Mouse (Mus musculus): ENCODE results near the gene Mov10.
"Not testable (repeated sequence)": the region's sequence is repeated elsewhere in the genome, so short reads cannot be mapped to it uniquely, and the experiment has no call there.

Gene Mov10

DNA sequence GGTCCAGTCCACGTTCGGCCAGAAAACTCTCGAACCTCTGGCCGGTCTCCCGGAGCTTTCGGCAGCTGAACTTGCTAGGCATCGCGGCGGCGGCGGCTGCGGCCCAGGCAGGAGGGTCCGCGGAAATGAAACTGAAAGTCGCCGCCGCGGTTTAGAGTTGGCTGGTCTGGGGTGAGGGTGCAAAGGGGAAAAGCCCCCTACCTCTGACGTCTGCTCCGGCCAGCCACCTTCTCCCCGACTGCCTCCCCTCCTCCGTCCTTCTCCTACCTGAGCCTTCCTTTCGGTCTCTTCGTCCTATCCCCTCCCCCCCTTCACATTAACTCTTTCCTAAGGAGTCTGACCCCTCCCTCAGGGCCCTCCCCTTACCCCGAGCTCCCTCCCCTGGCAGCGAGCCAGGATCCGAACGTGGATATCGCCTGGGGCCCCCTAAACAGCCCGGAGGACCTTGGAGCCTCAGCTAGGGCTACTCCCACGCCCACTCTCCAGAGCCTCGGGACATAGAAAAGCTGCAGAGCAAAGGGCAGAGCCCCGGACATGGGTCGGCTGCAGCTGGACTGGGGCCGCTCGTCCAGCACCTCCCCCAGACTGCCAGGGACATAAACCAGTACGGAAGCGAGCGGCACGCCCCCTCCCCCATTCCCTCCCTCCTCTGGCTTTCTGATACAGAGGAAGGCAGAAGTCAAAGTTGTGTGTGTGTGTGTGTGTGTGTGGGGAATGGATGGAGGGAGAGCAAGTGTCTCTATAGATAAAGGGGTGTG is at the start of gene Mov10:
TSS of gene Mov10 (minus strand) at position 573 of the 758 bp plus-strand sequence.
- peak; percentile 82 for DNase-seq (ENCODE audit: extremely low spot score, low spot score)

- DNase-seq (ENCODE audit: extremely low spot score, low spot score), result not testable (repeated sequence)
Observed at GRCm38 (mm10) chr3:104866674-104867073, 48.3 kb upstream of the Mov10 start.

DNA sequence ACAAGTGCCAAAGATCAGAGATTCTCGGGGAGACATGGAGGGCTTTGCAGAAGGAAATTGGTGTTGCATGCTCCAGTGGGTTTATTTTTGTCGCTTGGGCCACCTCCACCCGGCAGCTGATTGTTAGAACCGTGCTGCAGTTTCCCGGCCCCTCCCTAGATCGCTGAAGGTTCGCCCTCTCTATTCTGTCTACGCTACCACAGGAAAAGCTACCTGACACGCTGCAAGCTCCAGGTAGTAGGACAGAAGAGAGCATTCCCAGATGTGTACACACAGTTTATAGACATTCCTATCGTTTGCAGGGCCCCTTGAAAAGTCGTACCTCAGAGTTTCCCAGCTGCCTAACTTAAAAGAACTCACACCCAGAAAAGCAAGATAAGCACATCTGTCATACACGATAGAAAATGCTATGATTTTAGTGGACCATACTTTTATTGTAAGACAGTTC is 47.0 kb upstream of the Mov10 start:
- no peak for DNase-seq (ENCODE audit: extremely low spot score, low spot score)

GRCm38 (mm10) chr3:104864651-104865340 is 46.4 kb upstream of the Mov10 start:
- peak; percentile 90 for DNase-seq (ENCODE audit: extremely low spot score, low spot score)

DNA sequence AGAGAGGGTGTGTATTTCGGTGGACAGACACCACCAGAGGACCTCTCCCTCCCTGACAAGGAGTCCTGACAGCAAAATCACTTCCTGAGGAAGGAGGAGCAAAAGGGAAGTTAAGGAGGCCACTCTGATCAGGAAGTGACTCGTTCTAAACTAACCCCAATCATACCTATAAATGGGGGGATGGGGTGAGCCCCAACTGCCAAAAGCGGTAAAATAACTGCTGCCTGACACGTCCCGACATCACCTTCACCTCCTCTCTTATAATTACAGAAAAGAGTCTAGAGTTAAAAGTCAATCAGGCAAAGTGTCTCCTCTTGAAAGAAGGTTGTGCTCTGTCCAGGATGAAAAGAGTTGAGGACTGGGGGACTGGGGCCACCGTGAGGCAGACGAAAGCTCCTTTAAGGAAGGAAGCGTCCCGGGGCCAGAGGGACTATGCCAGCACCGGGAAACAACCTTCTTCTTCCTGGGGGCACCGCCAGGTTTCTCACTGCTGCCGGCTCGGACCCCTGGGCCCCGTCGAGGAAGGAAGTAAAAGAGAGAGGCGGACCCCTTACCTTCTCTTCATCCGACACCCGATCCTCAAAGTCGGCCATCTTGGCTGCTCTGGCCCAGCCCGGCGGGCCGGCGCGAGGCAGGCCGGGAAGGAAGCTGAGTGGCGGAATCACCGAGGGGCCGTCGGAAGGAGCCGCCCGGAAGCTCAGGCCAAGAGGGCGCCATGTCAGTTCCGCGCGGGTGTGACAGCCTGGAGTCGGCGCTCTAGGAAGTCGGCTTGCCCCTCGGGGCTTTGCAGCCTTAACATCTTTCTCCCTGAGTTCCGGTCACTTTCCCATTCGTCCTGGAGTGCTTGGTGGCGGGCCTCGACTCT is 45.7 kb upstream of the Mov10 start, which contains the start of the genes St7l and Capza1:
TSS of gene St7l (plus strand) at position 220 of the 865 bp plus-strand sequence.
TSS of gene Capza1 (minus strand) at position 720 of the 865 bp plus-strand sequence.
- no peak for DNase-seq (ENCODE audit: extremely low spot score, low spot score)

- no peak for DNase-seq (ENCODE audit: extremely low spot score, low spot score)
Observed at GRCm38 (mm10) chr3:104858560-104858959, 40.2 kb upstream of the Mov10 start.

DNA sequence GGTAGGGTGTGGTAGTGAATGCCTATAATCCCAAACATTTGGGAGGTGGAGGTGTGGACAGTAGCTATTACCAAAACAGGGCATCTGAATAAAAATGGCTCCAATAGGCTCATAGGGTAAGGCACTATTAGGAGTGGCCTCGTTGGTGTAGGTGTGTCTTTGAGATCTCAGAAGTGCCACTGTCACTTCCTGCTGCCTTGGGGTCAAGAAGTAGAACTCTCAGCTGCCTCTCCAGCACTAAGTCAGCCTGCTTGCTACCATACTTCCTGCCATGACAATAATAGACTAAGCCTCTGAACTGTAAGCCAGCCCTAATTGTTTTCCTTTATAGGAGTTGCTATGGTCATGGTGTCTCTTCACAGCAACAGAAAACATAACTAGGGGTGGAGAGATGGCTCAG is 37.7 kb upstream of the Mov10 start:
- DNase-seq (ENCODE audit: extremely low spot score, low spot score), result no peak

DNA sequence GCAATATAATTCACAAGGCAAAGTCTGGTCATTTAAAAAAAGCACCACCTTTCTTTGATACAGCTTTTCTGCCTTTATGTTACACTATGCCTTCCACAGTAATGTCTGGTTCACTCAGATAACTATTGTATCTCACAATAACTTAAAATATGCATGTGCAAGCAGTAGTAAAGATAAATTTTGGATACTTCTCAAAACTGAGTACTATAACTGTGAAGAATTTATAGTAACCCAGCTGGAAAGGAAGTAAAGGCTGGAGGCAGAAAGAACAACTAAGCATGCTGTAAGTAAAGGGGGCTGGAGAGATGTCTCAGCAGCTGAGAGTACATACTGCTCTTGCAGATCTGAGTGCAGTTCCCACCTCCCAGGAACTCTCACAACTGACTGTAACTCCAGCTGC is 36.5 kb upstream of the Mov10 start:
- no peak for DNase-seq (ENCODE audit: extremely low spot score, low spot score)

DNA sequence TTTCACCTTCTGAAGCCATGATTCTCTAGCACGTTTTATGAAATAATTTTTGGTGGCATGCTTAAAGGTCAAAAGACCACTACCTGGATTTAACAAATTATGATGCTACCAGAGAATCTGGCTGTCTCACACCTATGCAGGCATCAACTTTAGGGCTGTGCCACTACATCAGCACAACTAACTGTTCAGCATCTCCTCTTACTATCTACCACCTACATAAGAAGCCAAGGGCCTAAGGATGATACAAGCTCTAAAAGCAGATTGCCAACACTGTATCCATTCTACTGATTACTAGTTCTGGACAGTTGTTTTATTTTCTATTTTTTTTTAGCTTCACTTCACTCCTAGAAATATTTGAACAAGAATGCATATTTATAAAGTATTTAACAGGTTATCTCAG is 36.1 kb upstream of the Mov10 start:
- no peak for DNase-seq (ENCODE audit: extremely low spot score, low spot score)

- no peak for DNase-seq (ENCODE audit: extremely low spot score, low spot score)
Observed at GRCm38 (mm10) chr3:104846601-104847000, 28.2 kb upstream of the Mov10 start.

GRCm38 (mm10) chr3:104841049-104841448 is 22.7 kb upstream of the Mov10 start:
- no peak for DNase-seq (ENCODE audit: extremely low spot score, low spot score)

DNA sequence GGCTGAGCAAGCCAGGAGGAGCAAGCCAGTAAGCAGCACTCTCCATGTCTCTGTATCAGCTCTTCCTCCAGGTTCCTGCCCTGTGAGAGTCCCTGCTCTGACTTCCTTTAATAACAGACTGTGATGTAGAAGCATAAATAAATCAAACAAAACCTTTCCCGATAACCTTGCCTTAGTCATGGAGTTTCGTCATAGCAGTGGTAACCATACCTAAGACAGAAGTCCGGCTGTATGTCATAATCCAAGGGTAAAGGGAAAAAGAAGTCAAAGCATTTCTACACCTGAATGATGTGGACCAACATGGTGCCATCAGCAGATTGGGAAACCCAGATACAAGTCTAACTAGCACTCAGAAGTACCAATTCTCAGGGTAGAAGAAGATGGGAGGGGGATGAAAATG is 17.4 kb upstream of the Mov10 start:
- DNase-seq (ENCODE audit: extremely low spot score, low spot score), result no peak

- no peak for DNase-seq (ENCODE audit: extremely low spot score, low spot score)
Observed at GRCm38 (mm10) chr3:104822413-104822812, 4.0 kb upstream of the Mov10 start.

- no peak for DNase-seq (ENCODE audit: extremely low spot score, low spot score)
Observed at GRCm38 (mm10) chr3:104820426-104820825, 2.1 kb upstream of the Mov10 start.

GRCm38 (mm10) chr3:104818749-104819134 is 379 bp upstream of the Mov10 start:
- DNase-seq (ENCODE audit: extremely low spot score, low spot score), result no peak

- peak; percentile 70 for DNase-seq (ENCODE audit: extremely low spot score, low spot score)
Observed at GRCm38 (mm10) chr3:104817481-104817990, 827 bp downstream of the Mov10 start.

DNA sequence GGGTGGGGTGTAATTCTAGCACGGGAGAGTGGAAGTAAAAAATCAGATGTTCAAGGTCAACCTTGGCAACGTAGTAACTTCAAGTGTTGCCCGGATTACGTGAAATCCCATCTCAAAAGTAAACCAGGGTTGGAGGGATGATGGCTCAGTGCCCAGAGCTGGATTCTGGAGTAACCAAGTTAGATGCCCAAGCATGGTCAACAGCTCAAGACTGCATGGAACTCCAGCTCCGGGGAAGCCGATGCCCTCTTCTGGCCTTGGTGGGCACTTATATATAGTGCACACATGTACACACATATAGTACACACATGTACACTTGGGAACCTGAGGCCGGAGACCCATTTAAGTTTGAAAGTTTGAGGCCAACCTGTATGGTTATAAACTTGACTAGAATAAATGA is 2.2 kb downstream of the Mov10 start:
- no peak for DNase-seq (ENCODE audit: extremely low spot score, low spot score)

DNA sequence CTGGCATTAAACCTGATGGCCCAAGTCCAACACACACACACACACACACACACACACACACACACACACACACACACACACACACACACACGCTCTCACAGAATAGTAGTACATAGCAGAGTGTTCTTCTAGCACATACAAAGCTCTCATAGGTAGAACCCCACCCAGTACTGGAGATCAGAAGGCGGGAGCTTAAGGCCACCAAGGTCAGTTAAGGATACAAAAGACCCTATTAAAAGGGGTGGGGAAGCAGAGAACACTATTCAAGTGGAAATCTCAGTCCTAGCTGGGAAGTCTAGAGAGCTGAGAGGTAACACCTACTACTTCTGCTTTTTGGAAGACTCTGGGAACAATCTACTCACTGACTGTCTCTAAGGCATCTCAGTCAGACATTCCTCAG is 3.0 kb downstream of the Mov10 start:
- DNase-seq (ENCODE audit: extremely low spot score, low spot score), result no peak

DNA sequence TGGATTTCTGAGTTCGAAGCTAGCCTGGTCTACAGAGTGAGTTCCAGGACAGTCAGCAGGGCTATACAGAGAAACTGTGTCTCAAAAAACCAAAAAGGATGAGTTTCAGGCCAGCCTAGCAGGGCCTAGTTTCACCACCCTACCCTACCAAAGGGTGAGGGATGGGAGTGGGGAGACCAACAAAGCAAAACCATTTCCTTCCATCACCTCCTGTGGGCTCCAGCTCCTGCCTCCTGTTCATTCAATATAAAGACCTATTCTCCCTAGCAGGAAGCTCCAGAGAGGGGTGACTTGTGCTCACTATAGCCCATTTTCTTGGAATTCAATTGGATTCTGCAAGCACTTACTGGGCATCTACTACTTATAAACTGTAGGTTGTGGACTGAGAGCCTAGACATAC is 3.6 kb downstream of the Mov10 start:
- no peak for DNase-seq (ENCODE audit: extremely low spot score, low spot score)

- not testable (repeated sequence) for DNase-seq (ENCODE audit: extremely low spot score, low spot score)
Observed at GRCm38 (mm10) chr3:104813227-104813626, 5.1 kb downstream of the Mov10 start.

GRCm38 (mm10) chr3:104812254-104812653 is 6.1 kb downstream of the Mov10 start:
- no peak for DNase-seq (ENCODE audit: extremely low spot score, low spot score)

All from neural tube, embryonic 10.5 days (tissue).